Mouse (Mus musculus) megakaryocyte, embryonic 14.5 days (primary cell): ENCODE measurements around the gene Rab5c.

Experiments
- FLI1 ChIP-seq: IDR thresholded peaks from 2 replicates; pipeline ENCODE4 v1.6.1; 2012; ENCODE audit warnings: low read length, inconsistent platforms, mixed read lengths
- GATA1 ChIP-seq: IDR thresholded peaks from 3 replicates; pipeline ENCODE4 v1.6.1; 2012; ENCODE audit warnings: mixed read lengths, low read length, inconsistent platforms, borderline replicate concordance

- TF ChIP-seq GATA1 (no peak), FLI1 (no peak)
Observed at GRCm38 (mm10) chr11:100687265-100687664, 50.8 kb downstream of the Rab5c start.
